Mouse (Mus musculus) lung, postnatal 0 days (tissue): ENCODE measurements around the gene Emcn. TPM values are rescaled to one million over a fixed set of nuclear protein-coding genes. Genes with fewer than 3 reads are reported as not detected.

Experiments
- ATAC-seq: fragments of 200-750 bp; cut with Nextera tagmentation; 2 replicates; pipeline ENCODE4 v1.8.0; 2017; ENCODE audit warnings: moderate library complexity
- DNase-seq: peaks from one replicate; pipeline ENCODE4 v3.0.0-alpha.2; 2016; ENCODE audit warnings: low spot score
- H3K27ac ChIP-seq: fragments of 300-500 bp; sonication (generic); 2 replicates; pipeline ENCODE4 v1.5.1; 2014; ENCODE audit warnings: antibody characterized with exemption, mild to moderate bottlenecking, low read length, mixed read lengths
- H3K27me3 ChIP-seq: fragments of 300-500 bp; sonication (generic); replicated peaks from 2 replicates; pipeline ENCODE4 v1.6.1; 2014; ENCODE audit warnings: low read length, mixed read lengths; ENCODE audit not compliant: insufficient read depth
- H3K36me3 ChIP-seq: fragments of 300-500 bp; sonication (generic); 2 replicates; pipeline ENCODE4 v1.6.1; 2014; ENCODE audit warnings: low read length, mixed read lengths; ENCODE audit not compliant: insufficient read depth
- H3K4me1 ChIP-seq: fragments of 300-500 bp; sonication (generic); 2 replicates; pipeline ENCODE4 v1.6.1; 2014; ENCODE audit warnings: antibody characterized with exemption, low read depth, low read length, mixed read lengths; ENCODE audit not compliant: insufficient read depth
- H3K4me2 ChIP-seq: fragments of 300-500 bp; sonication (generic); replicated peaks from 2 replicates; pipeline ENCODE4 v1.6.1; 2014; ENCODE audit warnings: low read depth, mild to moderate bottlenecking, low read length, moderate library complexity, mixed read lengths
- H3K4me3 ChIP-seq: fragments of 300-500 bp; sonication (generic); 2 replicates; pipeline ENCODE4 v1.5.1; 2014; ENCODE audit warnings: low read depth, low read length
- H3K9ac ChIP-seq: fragments of 300-500 bp; sonication (generic); replicated peaks from 2 replicates; pipeline ENCODE4 v1.6.1; 2014; ENCODE audit warnings: low read depth, mild to moderate bottlenecking
- H3K9me3 ChIP-seq: fragments of 300-500 bp; sonication (generic); 2 replicates; pipeline ENCODE4 v1.6.1; 2016; ENCODE audit warnings: low read length, mixed read lengths
- CTCF ChIP-seq: IDR thresholded peaks from 2 replicates; pipeline ENCODE4 v1.5.1; 2016; ENCODE audit warnings: antibody characterized with exemption, mild to moderate bottlenecking
- EP300 ChIP-seq: IDR thresholded peaks from 2 replicates; pipeline ENCODE4 v1.6.1; 2016; ENCODE audit warnings: antibody characterized with exemption, mild to moderate bottlenecking, control low read depth
- WGBS: fragments of 180-500 bp; shearing (Covaris S2); extraction: QIAGEN DNeasy Blood & Tissue Kit; methylation state at CpG from one replicate; pipeline ENCODE4 v1.1.7; 2014; 5-methylcytosine and 5-hydroxymethylcytosine counted together
- polyA plus RNA-seq: library from polyadenylated mRNA; unstranded; fragments of >200 nt; fragmentation: Nextera tagmentation; extraction: Ambion mirVana; gene quantifications from 2 replicates; pipeline ENCODE4 v1.2.1, GENCODE M21; 2015

Gene Emcn
- polyA plus RNA-seq, 1 experiment from 2014 or later = 105 TPM

GRCm38 (mm10) chr3:137479761-137480339 lies 139.0 kb downstream of the Emcn start:
- 31% methylated on average over 7 of the region's 7 CpGs for WGBS
- TF ChIP-seq CTCF (no peak), EP300 (no peak)
- no peak overlapping the region for H3K27ac ChIP-seq
- H3K9me3 ChIP-seq = no peaks in the 10 kb centered on the region
- no peaks in the 10 kb centered on the region for H3K36me3 ChIP-seq
- no peaks in the 10 kb centered on the region for H3K4me1 ChIP-seq
- no peak overlapping the region for H3K9ac ChIP-seq
- H3K27me3 ChIP-seq = no peaks in the 10 kb centered on the region
- no peak overlapping the region for H3K4me2 ChIP-seq
- DNase-seq = peak; percentile 4
- ATAC-seq = no peak
- H3K4me3 ChIP-seq = no peak overlapping the region

GRCm38 (mm10) chr3:137481157-137481556 lies 140.3 kb downstream of the Emcn start:
- ATAC-seq (no peak), DNase-seq (peak; percentile 2)
- H3K4me2 ChIP-seq = no peak overlapping the region
- H3K27ac ChIP-seq = no peak overlapping the region
- no peaks in the 10 kb centered on the region for H3K9me3 ChIP-seq
- no peak overlapping the region for H3K9ac ChIP-seq
- no peaks in the 10 kb centered on the region for H3K36me3 ChIP-seq
- TF ChIP-seq CTCF (no peak), EP300 (no peak)
- no peaks in the 10 kb centered on the region for H3K27me3 ChIP-seq
- H3K4me1 ChIP-seq = no peaks in the 10 kb centered on the region
- no peak overlapping the region for H3K4me3 ChIP-seq
